Mouse (Mus musculus) midbrain, postnatal 0 days (tissue): ENCODE results near the gene Wdr59. TPM values are rescaled to one million over a fixed set of nuclear protein-coding genes. Genes with fewer than 3 reads are reported as not detected.
A peak's percentile ranks its signal among the peaks of the same experiment; 100 is the strongest.

Source experiments
- ATAC-seq: fragments of 200-750 bp; cut with Nextera tagmentation; 2 replicates; pipeline ENCODE4 v1.8.0; 2017; ENCODE audit warnings: moderate number of reproducible peaks, mild to moderate bottlenecking, moderate TSS enrichment, moderate library complexity; ENCODE audit not compliant: low FRiP score
- DNase-seq: peaks from one replicate; pipeline ENCODE4 v3.0.0-alpha.2; 2015; ENCODE audit warnings: low spot score
- H3K27ac ChIP-seq: fragments of 300-500 bp; sonication (generic); 2 replicates; pipeline ENCODE4 v1.5.1; 2014; ENCODE audit warnings: low read depth, mild to moderate bottlenecking, low read length, mixed read lengths
- H3K27me3 ChIP-seq: fragments of 300-500 bp; sonication (generic); 2 replicates; pipeline ENCODE4 v1.6.1; 2014; ENCODE audit warnings: low read length, control low read depth, mixed read lengths; ENCODE audit not compliant: insufficient read depth
- H3K36me3 ChIP-seq: fragments of 300-500 bp; sonication (generic); 2 replicates; pipeline ENCODE4 v1.6.1; 2014; ENCODE audit warnings: low read length, control low read depth, mixed read lengths; ENCODE audit not compliant: insufficient read depth
- H3K4me1 ChIP-seq: fragments of 300-500 bp; sonication (generic); 2 replicates; pipeline ENCODE4 v1.6.1; 2014; ENCODE audit warnings: mild to moderate bottlenecking, control low read depth, antibody characterized with exemption, low read length, mixed read lengths; ENCODE audit not compliant: insufficient read depth
- H3K4me2 ChIP-seq: fragments of 300-500 bp; sonication (generic); 2 replicates; pipeline ENCODE4 v1.6.1; 2014; ENCODE audit warnings: low read depth, mild to moderate bottlenecking, low read length, mixed read lengths; ENCODE audit not compliant: poor library complexity, severe bottlenecking
- H3K4me3 ChIP-seq: fragments of 300-500 bp; sonication (generic); 2 replicates; pipeline ENCODE4 v1.5.1; 2014; ENCODE audit warnings: low read depth, mild to moderate bottlenecking, low read length, moderate library complexity
- H3K9ac ChIP-seq: fragments of 300-500 bp; sonication (generic); replicated peaks from 2 replicates; pipeline ENCODE4 v1.6.1; 2014; ENCODE audit warnings: mild to moderate bottlenecking, low read length, moderate library complexity, mixed read lengths; ENCODE audit not compliant: poor library complexity, severe bottlenecking
- H3K9me3 ChIP-seq: fragments of 300-500 bp; sonication (generic); 2 replicates; pipeline ENCODE4 v1.6.1; 2016; ENCODE audit warnings: low read length, control low read depth
- CTCF ChIP-seq: IDR thresholded peaks from 2 replicates; pipeline ENCODE4 v1.5.1; 2016; ENCODE audit warnings: antibody characterized with exemption, mild to moderate bottlenecking
- WGBS: fragments of 180-500 bp; shearing (Covaris S2); extraction: QIAGEN DNeasy Blood & Tissue Kit; methylation state at CpG from one replicate; pipeline ENCODE4 v1.1.7; 2014; 5-methylcytosine and 5-hydroxymethylcytosine counted together
- polyA plus RNA-seq: library from polyadenylated mRNA; unstranded; fragments of >200 nt; fragmentation: Nextera tagmentation; extraction: Ambion mirVana; gene quantifications from 2 replicates; pipeline ENCODE4 v1.2.1, GENCODE M21; 2015
- total RNA-seq: library from RNA; depleted of rRNA; stranded (reverse); fragments of >200 nt; gene quantifications from 2 replicates; pipeline ENCODE4 v1.2.3, GENCODE M21; 2014

Wdr59 gene
- total and polyA plus RNA-seq, 2 experiments from 2014 or later, result 6.6 to 11.6 TPM

GRCm38 (mm10) chr8:111477761-111478465 lies 44.0 kb downstream of the Wdr59 start:
- 76% methylated on average over 5 of the region's 5 CpGs for whole genome bisulfite sequencing
- Histone ChIP-seq H3K27me3 (no peaks in the 10 kb centered on the region), H3K4me1 (no peaks in the 10 kb centered on the region), H3K4me3 (no peak overlapping the region), H3K27ac (no peak overlapping the region), H3K4me2 (no peak overlapping the region), H3K36me3 (peaks cover 51% of the 10 kb centered on the region), H3K9me3 (no peaks in the 10 kb centered on the region), H3K9ac (no peak overlapping the region)
- ATAC-seq, result no peak
- no peak for DNase-seq
- no peak for TF ChIP-seq CTCF

GRCm38 (mm10) chr8:111471526-111472081 lies 50.3 kb downstream of the Wdr59 start:
- H3K4me3 ChIP-seq, result no peak overlapping the region
- TF ChIP-seq CTCF, result no peak
- no peak overlapping the region for H3K27ac ChIP-seq
- no peaks in the 10 kb centered on the region for H3K27me3 ChIP-seq
- no peaks in the 10 kb centered on the region for H3K9me3 ChIP-seq
- H3K36me3 ChIP-seq, result peaks cover 24% of the 10 kb centered on the region
- DNase-seq (peak; percentile 56), ATAC-seq (no peak)
- no peaks in the 10 kb centered on the region for H3K4me1 ChIP-seq
- 65% methylated on average over 12 of the region's 12 CpGs for WGBS
- H3K9ac ChIP-seq, result no peak overlapping the region
- no peak overlapping the region for H3K4me2 ChIP-seq

GRCm38 (mm10) chr8:111469013-111469412 lies 52.9 kb downstream of the Wdr59 start:
- no peak for ATAC-seq
- Histone ChIP-seq H3K4me3 (no peak overlapping the region), H3K4me1 (no peaks in the 10 kb centered on the region), H3K4me2 (no peak overlapping the region), H3K27me3 (no peaks in the 10 kb centered on the region), H3K9ac (0 out of 2 replicates have a peak overlapping the region, but pooled peaks have one; percentile 19), H3K27ac (no peak overlapping the region), H3K36me3 (peaks cover 12% of the 10 kb centered on the region), H3K9me3 (no peaks in the 10 kb centered on the region)
- WGBS, result 41% methylated on average over 6 of the region's 6 CpGs
- no peak for TF ChIP-seq CTCF
- DNase-seq, result peak; percentile 54

DNA sequence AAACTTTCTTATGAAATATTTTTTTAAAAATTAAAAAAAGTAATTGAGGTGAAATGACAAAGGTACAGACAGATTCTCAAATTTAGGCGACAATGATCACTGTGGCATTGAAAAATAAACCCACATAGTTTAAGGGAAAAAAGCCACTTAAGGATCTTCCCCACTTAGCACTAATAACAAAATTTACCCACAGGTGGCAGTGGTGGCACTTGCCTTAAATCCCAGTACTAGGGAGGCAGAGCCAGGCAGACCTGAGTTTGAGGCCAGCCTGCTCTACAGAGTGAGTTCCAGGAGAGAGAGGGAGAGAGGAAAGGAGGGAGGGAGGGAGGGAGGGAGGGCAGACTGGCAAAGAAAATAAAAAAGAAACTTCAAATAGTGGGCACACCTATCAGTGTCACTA lies 56.6 kb downstream of the Wdr59 start:
- DNase-seq (no peak), ATAC-seq (no peak)
- Histone ChIP-seq H3K9ac (no peak overlapping the region), H3K27ac (no peak overlapping the region), H3K36me3 (peaks cover 23% of the 10 kb centered on the region; the same call in 1 of the 2 replicates), H3K27me3 (no peaks in the 10 kb centered on the region), H3K4me1 (no peaks in the 10 kb centered on the region), H3K4me2 (no peak overlapping the region), H3K4me3 (no peak overlapping the region), H3K9me3 (no peaks in the 10 kb centered on the region)
- TF ChIP-seq CTCF, result peak; percentile 49
- 88% methylated on average over 1 of the region's 1 CpGs for WGBS

DNA sequence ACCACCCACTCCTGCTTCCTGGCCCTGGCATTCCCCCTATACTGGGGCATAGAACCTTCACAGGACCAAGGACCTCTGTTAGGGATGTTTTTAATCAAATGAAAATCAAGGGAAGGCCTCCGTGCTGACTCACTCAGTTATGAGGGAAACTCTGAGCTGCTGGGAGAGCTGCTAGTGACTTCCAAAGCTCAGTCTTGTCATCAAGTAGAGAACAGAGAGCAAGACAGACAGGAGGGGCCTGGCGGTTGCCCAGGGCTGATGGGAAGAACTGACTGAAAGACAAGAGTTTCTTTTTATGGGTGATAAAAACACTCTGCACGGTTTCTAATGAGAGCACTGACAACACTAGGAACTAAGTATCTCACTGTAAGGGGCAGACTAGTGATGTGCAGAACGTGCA lies 57.4 kb downstream of the Wdr59 start:
- ATAC-seq (no peak), DNase-seq (no peak)
- no peaks in the 10 kb centered on the region for H3K27me3 ChIP-seq
- no peaks in the 10 kb centered on the region for H3K9me3 ChIP-seq
- WGBS, result 71% methylated on average over 4 of the region's 4 CpGs
- no peak overlapping the region for H3K4me2 ChIP-seq
- H3K4me3 ChIP-seq, result no peak overlapping the region
- no peak overlapping the region for H3K9ac ChIP-seq
- H3K36me3 ChIP-seq, result peaks cover 23% of the 10 kb centered on the region; the same call in 1 of the 2 replicates
- H3K27ac ChIP-seq, result no peak overlapping the region
- TF ChIP-seq CTCF, result no peak
- H3K4me1 ChIP-seq, result no peaks in the 10 kb centered on the region

- no peak overlapping the region for H3K4me3 ChIP-seq
- TF ChIP-seq CTCF, result no peak
- ATAC-seq, result no peak
- H3K27ac ChIP-seq, result no peak overlapping the region
- no peak for DNase-seq
- WGBS, result 71% methylated on average over 4 of the region's 4 CpGs
- no peaks in the 10 kb centered on the region for H3K9me3 ChIP-seq
- H3K4me2 ChIP-seq, result no peak overlapping the region
- no peaks in the 10 kb centered on the region for H3K27me3 ChIP-seq
- H3K36me3 ChIP-seq, result peaks cover 14% of the 10 kb centered on the region; the same call in 1 of the 2 replicates
- no peak overlapping the region for H3K9ac ChIP-seq
- H3K4me1 ChIP-seq, result no peaks in the 10 kb centered on the region
These were observed 72.2 kb downstream of the Wdr59 start for GRCm38 (mm10) chr8:111449671-111450070.
